Mouse (Mus musculus) ZHBTc4 (cell line): ENCODE measurements around the gene Ap1ar.

Experiments used
- DNase-seq: peaks from one replicate; pipeline ENCODE4 v3.0.0-alpha.2; 2011; ENCODE audit warnings: low read depth, low spot score

Gene Ap1ar

DNA sequence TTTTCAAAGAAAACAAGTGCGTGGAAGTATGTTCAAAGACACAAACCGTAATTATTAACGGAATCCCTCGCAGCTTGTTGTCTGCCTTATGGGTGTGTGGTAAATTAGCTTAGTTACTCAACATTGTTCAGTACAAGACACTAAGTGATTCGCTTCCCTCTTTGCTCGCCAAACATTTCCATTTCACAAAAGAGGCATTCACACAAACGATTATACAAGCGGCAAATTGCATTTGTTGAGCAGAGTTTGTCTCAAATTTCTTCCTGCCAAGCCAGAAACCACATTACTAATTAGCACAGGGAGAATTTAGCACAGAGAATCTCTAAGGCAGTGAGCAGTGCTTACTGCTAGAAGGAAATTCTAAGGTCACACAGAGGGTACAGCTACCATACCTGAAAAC lies 4.6 kb upstream of the Ap1ar start:
- no peak for DNase-seq

- DNase-seq: no peak
These were observed 785 bp upstream of the Ap1ar start for GRCm38 (mm10) chr3:127837972-127838644.

GRCm38 (mm10) chr3:127836798-127837153 lies 547 bp downstream of the Ap1ar start:
- no peak for DNase-seq

DNA sequence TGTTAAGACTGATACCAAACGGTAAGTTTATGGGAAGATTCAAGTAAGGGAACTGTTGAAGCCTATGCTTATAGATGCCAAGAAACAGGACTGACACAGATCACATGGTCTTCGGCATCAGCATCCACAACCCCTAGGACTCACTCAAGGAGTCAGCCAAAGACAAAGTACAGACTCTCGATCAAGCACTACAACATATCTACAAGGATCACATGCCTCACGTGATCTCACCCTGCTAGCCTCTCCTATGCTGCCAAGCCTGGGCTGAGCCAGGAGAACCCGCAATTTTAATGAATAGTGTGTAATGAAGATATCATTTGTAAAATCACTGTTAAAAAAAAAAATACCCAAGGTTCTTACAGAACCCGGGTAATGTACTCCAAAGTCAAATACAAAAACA lies 1.7 kb downstream of the Ap1ar start:
- no peak for DNase-seq

- no peak for DNase-seq
These were observed 3.3 kb downstream of the Ap1ar start for GRCm38 (mm10) chr3:127834040-127834439.

GRCm38 (mm10) chr3:127831079-127831478 lies 6.2 kb downstream of the Ap1ar start:
- DNase-seq: no peak

GRCm38 (mm10) chr3:127830183-127830582 lies 7.1 kb downstream of the Ap1ar start:
- DNase-seq: no peak

DNA sequence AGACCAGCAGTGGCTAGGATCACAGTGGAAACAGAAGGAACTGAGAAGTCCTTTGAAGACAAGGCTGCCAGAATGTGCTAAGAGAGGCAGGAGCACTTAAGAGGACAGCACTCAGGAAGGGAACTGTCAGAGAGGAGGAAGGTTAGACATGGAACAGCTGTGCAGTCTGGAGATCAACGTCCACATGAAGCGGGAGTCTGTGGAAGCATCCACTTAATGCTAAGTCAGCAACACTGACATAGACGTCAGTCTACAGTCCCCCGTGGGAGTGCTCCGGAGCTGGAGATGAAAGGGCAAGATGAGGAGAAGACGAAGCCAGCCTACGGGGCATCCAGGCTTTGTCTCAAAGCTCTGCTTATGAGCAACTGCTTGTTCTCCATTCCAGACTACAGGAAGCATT lies 10.2 kb downstream of the Ap1ar start:
- DNase-seq: no peak

GRCm38 (mm10) chr3:127826503-127826902 lies 10.8 kb downstream of the Ap1ar start:
- no peak for DNase-seq

DNA sequence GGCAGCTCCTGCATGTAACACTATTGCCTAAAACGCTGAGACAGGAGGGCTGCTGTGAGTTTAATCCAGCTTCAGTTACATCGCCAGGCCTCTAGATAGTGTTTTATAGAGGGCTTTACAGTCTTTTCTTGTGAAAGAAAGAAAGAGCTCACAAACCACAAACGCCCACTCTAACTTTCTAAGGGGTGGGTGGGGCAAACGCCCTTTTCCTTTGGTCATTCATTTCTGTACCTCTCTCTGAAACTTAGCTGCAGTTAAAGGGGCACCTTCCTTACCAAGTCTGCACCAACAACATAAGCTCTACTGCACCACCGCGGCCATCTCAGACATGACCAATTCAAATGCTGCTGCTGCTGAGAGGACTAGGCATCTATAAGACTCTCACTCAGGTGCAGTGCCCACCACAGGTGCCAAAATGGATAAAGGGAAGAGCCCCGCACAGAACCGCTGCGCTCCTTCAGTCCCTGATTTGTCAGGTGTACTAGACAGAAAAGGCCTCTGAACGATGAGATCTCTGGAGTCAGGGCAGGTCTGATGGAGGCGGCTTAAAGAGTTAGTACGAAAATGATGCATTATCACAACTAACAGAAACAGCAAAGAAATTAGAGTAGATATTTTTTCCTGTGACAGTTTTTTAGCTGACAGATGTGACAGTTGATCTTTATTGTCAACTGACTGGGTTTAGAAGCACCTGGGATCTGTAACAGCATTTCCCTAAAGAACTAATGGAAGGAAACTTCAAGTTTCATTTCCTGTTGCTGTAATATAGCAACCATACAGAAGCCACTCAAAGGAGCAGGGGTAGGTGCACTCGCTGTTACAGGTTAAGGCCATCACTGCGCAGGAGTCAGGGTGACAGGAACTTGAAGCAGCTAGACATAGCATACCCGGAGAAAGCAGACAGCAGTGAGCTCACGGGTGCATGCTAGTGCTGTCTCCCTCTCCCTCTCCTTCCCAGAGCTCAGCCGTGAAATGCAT lies 13.1 kb downstream of the Ap1ar start:
- DNase-seq: no peak

GRCm38 (mm10) chr3:127821209-127821608 lies 16.1 kb downstream of the Ap1ar start:
- DNase-seq: no peak

DNA sequence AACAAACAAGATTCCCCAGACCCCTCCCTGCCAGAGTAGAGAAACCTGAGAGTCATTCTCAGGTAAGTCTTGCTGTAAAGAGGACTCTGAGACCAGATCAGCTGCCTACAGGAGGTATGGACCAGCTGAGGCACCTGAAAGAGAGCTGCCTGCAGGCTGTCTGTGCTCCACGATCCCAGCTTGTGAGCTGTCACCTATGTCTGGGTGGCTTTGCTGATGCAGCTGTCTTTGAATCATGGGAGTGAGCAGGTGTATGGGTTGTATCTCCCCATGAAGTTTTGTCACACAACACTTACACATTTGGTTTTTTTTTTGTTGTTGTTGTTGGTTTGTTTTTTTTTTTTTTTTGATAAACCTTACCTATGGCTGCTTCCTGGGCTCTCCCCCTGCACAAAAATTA lies 16.9 kb downstream of the Ap1ar start:
- no peak for DNase-seq

DNA sequence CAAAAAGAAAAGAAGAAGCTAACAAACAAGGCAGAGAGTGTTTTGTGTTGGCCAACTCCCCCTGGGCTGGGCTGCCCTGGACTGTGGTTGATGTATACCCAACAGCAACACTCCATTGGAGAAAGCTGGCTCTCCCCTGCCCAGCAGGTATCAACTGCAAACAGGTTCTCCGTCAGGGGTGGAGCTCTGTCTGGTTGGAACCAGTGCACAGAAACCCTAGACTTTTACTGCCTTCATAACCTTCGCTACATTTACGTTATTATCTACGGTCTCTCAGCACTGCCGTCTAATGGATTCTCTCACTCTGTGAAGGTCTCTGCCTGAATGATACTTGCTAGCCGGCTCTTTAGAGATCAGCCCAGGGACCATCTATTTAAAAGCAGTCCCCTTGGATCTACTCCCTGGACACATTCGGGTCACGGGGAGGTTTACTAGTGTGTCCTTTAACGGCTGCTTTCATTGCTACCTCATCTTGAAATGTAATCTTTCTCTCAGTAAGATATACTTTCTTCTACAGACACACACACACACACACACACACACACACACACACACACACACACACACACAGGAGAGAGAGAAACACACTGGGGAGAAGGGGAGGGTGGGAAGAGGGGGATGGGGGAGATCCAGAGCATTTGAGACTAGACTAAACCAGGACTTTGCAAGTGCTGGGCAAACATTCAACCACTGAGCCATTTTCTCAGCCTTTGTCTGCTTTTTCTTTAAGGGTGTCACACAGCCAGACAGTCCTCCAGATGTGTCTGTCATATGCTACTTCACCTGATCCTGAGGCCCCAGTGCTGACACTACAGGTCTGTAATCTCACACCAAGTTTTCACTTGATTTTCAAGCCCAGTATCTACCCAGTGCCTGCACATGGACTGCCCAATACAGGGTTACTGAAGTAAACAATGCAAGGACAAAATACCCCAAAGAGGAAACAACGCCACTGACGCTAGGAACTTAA lies 18.3 kb downstream of the Ap1ar start:
- DNase-seq: no peak

DNA sequence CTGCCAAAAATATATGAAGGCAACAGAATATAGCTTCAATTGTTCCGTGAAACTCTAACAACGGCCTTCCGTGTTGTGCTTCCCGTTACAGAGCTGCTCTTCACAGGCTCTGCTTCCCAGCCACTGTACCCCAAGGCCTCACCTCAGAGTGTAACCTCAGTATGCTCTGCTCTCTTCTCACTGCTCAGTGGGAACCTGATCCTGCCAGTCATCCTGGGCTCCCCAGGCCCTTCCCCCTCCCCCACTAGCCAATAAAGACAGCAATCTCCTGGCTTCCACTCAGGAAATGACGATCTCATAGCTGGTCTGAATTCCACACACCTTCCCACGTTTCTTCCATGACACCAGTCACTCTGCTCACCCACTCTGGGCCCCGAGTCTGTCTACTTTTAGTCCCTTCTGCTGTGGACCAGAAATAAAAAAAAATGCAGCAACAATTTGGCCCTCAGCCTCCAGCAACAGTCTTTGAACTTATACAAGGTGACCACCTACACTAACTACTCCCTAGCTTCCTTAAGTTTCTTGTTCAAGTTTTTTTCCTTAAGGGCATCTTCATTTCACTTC lies 20.1 kb downstream of the Ap1ar start:
- DNase-seq: no peak

GRCm38 (mm10) chr3:127809103-127809502 lies 28.2 kb downstream of the Ap1ar start:
- no peak for DNase-seq

- no peak for DNase-seq
These were observed 29.5 kb downstream of the Ap1ar start for GRCm38 (mm10) chr3:127807846-127808245.

GRCm38 (mm10) chr3:127805991-127806390 lies 31.3 kb downstream of the Ap1ar start:
- DNase-seq: no peak

GRCm38 (mm10) chr3:127805071-127805470 lies 32.3 kb downstream of the Ap1ar start:
- DNase-seq: no peak

GRCm38 (mm10) chr3:127804439-127804838 lies 32.9 kb downstream of the Ap1ar start:
- DNase-seq: no peak

GRCm38 (mm10) chr3:127802814-127803213 lies 34.5 kb downstream of the Ap1ar start:
- DNase-seq: no peak

GRCm38 (mm10) chr3:127801162-127801561 lies 36.2 kb downstream of the Ap1ar start:
- no peak for DNase-seq
